Mouse (Mus musculus): ENCODE measurements around the gene Wdfy2.

DNA sequence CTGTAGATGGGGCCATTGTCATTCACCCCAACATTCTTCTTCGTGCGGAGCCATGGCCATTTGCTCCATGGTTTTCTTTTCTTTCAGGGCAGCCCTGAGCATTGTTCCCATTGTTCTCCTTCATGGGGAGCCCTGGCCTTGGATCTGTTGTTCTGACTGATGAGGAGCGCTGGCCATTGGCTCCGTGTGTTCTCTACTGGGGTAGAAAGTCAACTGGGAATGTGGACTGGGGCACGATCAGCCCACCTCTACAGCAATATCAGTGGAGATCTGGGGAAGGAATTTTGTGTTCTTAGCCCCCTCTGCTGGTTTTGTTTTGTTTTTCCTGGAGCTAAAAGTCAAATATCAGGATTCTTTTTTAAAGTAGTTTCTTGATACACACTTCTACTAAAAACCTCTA is 100.2 kb downstream of the Wdfy2 start:
- no peak for TF ChIP-seq POLR2A (IDR thresholded peaks at IDR 0.05; ENCODE audit: low read depth, low read length)
- no peak for TF ChIP-seq CTCF (IDR thresholded peaks at IDR 0.05; ENCODE audit: extremely low read depth, insufficient read length, insufficient replicate concordance, low read depth, low read length)

Data from small intestine, adult 2 months (tissue).